In the genomic region with DNA sequence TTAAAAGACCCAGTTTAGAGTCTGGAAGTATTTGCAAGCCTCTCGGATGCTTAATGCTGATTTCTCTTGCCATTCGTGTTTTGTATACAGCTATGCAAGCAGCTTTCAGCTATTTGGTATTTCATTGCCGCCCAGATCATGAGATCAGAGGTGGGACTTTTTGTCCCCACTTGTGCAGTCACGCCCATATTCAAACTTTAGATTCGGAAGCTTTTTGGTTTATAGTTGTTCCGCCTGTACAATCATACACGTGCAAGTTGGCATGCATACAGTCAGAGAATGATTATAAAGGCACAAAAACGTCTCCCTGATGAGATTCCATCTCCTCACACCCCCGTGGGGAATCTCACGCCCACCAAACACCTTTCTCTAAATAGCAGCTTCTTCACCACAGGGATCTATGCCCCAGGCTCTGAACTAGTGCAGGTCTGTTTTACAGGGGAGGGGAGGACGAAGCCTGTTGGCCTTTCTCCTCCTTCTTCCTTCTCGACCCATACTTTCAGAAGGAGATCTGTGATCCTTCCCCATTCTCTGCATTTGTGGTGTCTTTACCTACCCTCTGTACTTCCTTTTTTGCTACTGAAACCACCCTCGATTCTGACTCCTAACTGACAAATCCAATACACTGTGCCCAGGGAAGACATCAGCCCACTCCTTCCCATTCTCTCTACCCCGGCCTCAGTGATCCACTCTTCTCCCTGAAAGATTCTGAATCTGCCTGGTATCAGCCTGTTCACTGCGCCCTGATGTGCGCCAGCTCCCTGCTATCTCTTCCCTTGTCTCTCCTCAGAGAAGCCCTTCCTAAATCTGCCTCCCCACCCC, we compare ENCODE assay signal across 17 mouse cellular contexts. TPM values are rescaled to one million over a fixed set of nuclear protein-coding genes. Genes with fewer than 3 reads are reported as not detected.
DNase-seq lines count a peak whose midpoint lies in the region; ATAC-seq and TF ChIP-seq lines count a peak whose summit lies in the region.
"Had no signal": no experiment of that assay in that cellular context is flagged by ENCODE, and none has a peak within 500 bp of the region (broad histone marks: within the 10 kb centered on the region; RNA-seq: fewer than 3 reads in every experiment).

No protein-coding gene starts in this region.

- peak overlapping the region; percentile 82 for H3K27ac ChIP-seq in spleen, adult 2 months (ENCODE audit: insufficient read depth, low read length)
- no peak overlapping the region for H3K27ac ChIP-seq in forebrain, embryonic 10.5 days
- H3K27ac ChIP-seq in neural tube, embryonic 15.5 days (replicated peaks), result no peak overlapping the region
- H3K27ac ChIP-seq: lung, embryonic 15.5 days had no signal

- H3K4me2 ChIP-seq in neural tube, embryonic 15.5 days, result no peak overlapping the region
- H3K4me2 ChIP-seq: lung, embryonic 15.5 days had no signal

- WGBS in spleen, adult 2 months, result 24% methylated on average over 16 of the region's 16 CpGs
- WGBS in forebrain, embryonic 10.5 days, result 74% methylated on average over 16 of the region's 16 CpGs
- WGBS in neural tube, embryonic 15.5 days, result 69% methylated on average over 16 of the region's 16 CpGs

- H3K36me3 ChIP-seq in spleen, adult 2 months (ENCODE audit: control insufficient read depth, insufficient read depth, low read length), result no peaks in the 10 kb centered on the region
- no peaks in the 10 kb centered on the region for H3K36me3 ChIP-seq in forebrain, embryonic 10.5 days (replicated peaks)
- no peaks in the 10 kb centered on the region for H3K36me3 ChIP-seq in neural tube, embryonic 15.5 days
- H3K36me3 ChIP-seq: lung, embryonic 15.5 days had no signal

- no peak overlapping the region for H3K4me3 ChIP-seq in spleen, adult 2 months (ENCODE audit: extremely low read depth, insufficient read depth, insufficient read length)
- no peak overlapping the region for H3K4me3 ChIP-seq in forebrain, embryonic 10.5 days
- no peak overlapping the region for H3K4me3 ChIP-seq in neural tube, embryonic 15.5 days (replicated peaks)
- H3K4me3 ChIP-seq: lung, embryonic 15.5 days had no signal

- H3K9me3 ChIP-seq in forebrain, embryonic 10.5 days, result no peaks in the 10 kb centered on the region
- H3K9me3 ChIP-seq in neural tube, embryonic 15.5 days (replicated peaks), result no peaks in the 10 kb centered on the region
- H3K9me3 ChIP-seq: lung, embryonic 15.5 days had no signal

- H3K9ac ChIP-seq in neural tube, embryonic 15.5 days (replicated peaks), result no peak overlapping the region
- H3K9ac ChIP-seq: lung, embryonic 15.5 days had no signal

- no peak for TF ChIP-seq POLR2A in spleen, adult 2 months (IDR thresholded peaks at IDR 0.05; ENCODE audit: low read depth, low read length)

- peaks cover 17% of the 10 kb centered on the region; the same call in 1 of the 2 replicates for H3K4me1 ChIP-seq in spleen, adult 2 months (ENCODE audit: control insufficient read depth, insufficient read depth, insufficient read length)
- H3K4me1 ChIP-seq in forebrain, embryonic 10.5 days, result no peaks in the 10 kb centered on the region
- no peaks in the 10 kb centered on the region for H3K4me1 ChIP-seq in neural tube, embryonic 15.5 days
- H3K4me1 ChIP-seq: lung, embryonic 15.5 days had no signal

- H3K27me3 ChIP-seq in spleen, adult 2 months (ENCODE audit: control insufficient read depth, insufficient read depth, low read length), result no peaks in the 10 kb centered on the region
- no peaks in the 10 kb centered on the region for H3K27me3 ChIP-seq in forebrain, embryonic 10.5 days (ENCODE audit: poor library complexity, severe bottlenecking)
- no peaks in the 10 kb centered on the region for H3K27me3 ChIP-seq in neural tube, embryonic 15.5 days (replicated peaks)
- H3K27me3 ChIP-seq: lung, embryonic 15.5 days had no signal

- intact Hi-C loops in heart, postnatal 36 days (cut with DNase I), result no loop called here

- ATAC-seq in hematopoietic stem cell, adult 5-6 weeks (replicated peaks in 1 of 2; ENCODE audit: insufficient read depth in 1 of 2, low FRiP score in 2 of 2, low TSS enrichment in 1 of 2, low read depth in 1 of 2, poor library complexity in 2 of 2, severe bottlenecking in 2 of 2), result peak; percentile 65 to 85
- no peak for ATAC-seq in neural tube, embryonic 15.5 days (ENCODE audit: low FRiP score)

- TF ChIP-seq CTCF in spleen, adult 2 months (IDR thresholded peaks at IDR 0.05; ENCODE audit: extremely low read depth, insufficient read depth, insufficient read length, insufficient replicate concordance), result no peak

- DNase-seq in heart, adult 11 months, result peak; percentile 88
- DNase-seq in heart, postnatal 36 days, result no peak
- DNase-seq in spleen, adult 2 months (ENCODE audit: low read depth in 1 of 2, low spot score in 2 of 2), result no peak
- no peak for DNase-seq in spleen, adult 12 weeks (ENCODE audit: low spot score)
- DNase-seq in natural killer cell, adult 2 months (ENCODE audit: low spot score in 2 of 2), result peak; percentile 36 to 45
- DNase-seq in forebrain, embryonic 10.5 days (ENCODE audit: extremely low spot score, low spot score), result no peak
- DNase-seq: cerebellum, postnatal 25 days; gastrocnemius, postnatal 14 days; kidney, adult 2 months had no signal

RNA-seq across cellular contexts. Expression of a gene that starts 7.1 kb away (rescaled TPM):
- total RNA-seq in heart, postnatal 36 days (2021), result not detected
- not detected in 2 replicates for polyA plus RNA-seq in spleen, adult 2 months (2012; rRNA removed)
- not detected in 2 replicates for total RNA-seq in hematopoietic stem cell, adult 5-6 weeks (2017)
- polyA plus RNA-seq in forebrain, embryonic 10.5 days (2016; fragmentation: Nextera tagmentation; extraction: Ambion mirVana), result not detected in 2 replicates
- not detected in 2 replicates for polyA plus RNA-seq in neural tube, embryonic 15.5 days (2015; fragmentation: Nextera tagmentation; extraction: Ambion mirVana)
- total RNA-seq: gastrocnemius, postnatal 14 days; layer of hippocampus, adult 8-10 months; left cerebral cortex, postnatal 14 days had no signal
- polyA plus RNA-seq: brain, embryonic 14.5 days; hindbrain, embryonic 11.5 days; kidney, adult 2 months; lung, embryonic 15.5 days; stomach, embryonic 16.5 days had no signal

RNA-seq across cellular contexts. Expression of a gene that starts 20.7 kb away (rescaled TPM):
- 10 to 100 TPM in 1 of 2 experiments, 1 to 10 TPM in 1; 8.9 to 14.3 TPM for total RNA-seq in heart, postnatal 36 days (2021)
- 8.1 and 8.2 TPM in 2 replicates for polyA plus RNA-seq in spleen, adult 2 months (2012; rRNA removed)
- 66.6 and 74.0 TPM in 2 replicates for total RNA-seq in hematopoietic stem cell, adult 5-6 weeks (2017)
- polyA plus RNA-seq in forebrain, embryonic 10.5 days (2016; fragmentation: Nextera tagmentation; extraction: Ambion mirVana), result 35.6 and 41.0 TPM in 2 replicates
- polyA plus RNA-seq in neural tube, embryonic 15.5 days (2015; fragmentation: Nextera tagmentation; extraction: Ambion mirVana), result 2.7 and 12.3 TPM in 2 replicates

Comparison
In these comparisons a context has a peak if more than half of its experiments do, and no peak if none do; other contexts are left out.
1. DNase-seq: peak in heart, adult 11 months (single experiment) and natural killer cell, adult 2 months (2 of 2); none in heart, postnatal 36 days (0 of 2), spleen, adult 2 months (0 of 2), spleen, adult 12 weeks (single experiment) and forebrain, embryonic 10.5 days (single experiment).